Mouse (Mus musculus) kidney, embryonic 16.5 days (tissue): ENCODE data around the gene Kctd12b. TPM values are rescaled to one million over a fixed set of nuclear protein-coding genes. Genes with fewer than 3 reads are reported as not detected.
"Not testable (repeated sequence)": the region's sequence is repeated elsewhere in the genome, so short reads cannot be mapped to it uniquely, and the experiment has no call there.

Experiments
- ATAC-seq: fragments of 200-750 bp; cut with Nextera tagmentation; 2 replicates; pipeline ENCODE4 v1.8.0; 2017; ENCODE audit warnings: moderate TSS enrichment; ENCODE audit not compliant: low FRiP score, low TSS enrichment
- H3K27ac ChIP-seq: fragments of 300-500 bp; sonication (generic); 2 replicates; pipeline ENCODE4 v1.5.1; 2014; ENCODE audit warnings: low read length
- H3K27me3 ChIP-seq: fragments of 300-500 bp; sonication (generic); 2 replicates; pipeline ENCODE4 v1.6.1; 2014; ENCODE audit warnings: low read length, control low read depth, mixed read lengths; ENCODE audit not compliant: insufficient read depth
- H3K36me3 ChIP-seq: fragments of 300-500 bp; sonication (generic); 2 replicates; pipeline ENCODE4 v1.6.1; 2014; ENCODE audit warnings: low read length, control low read depth, mixed read lengths; ENCODE audit not compliant: insufficient read depth
- H3K4me1 ChIP-seq: fragments of 300-500 bp; sonication (generic); 2 replicates; pipeline ENCODE4 v1.6.1; 2014; ENCODE audit warnings: low read length, control low read depth, mixed read lengths; ENCODE audit not compliant: insufficient read depth
- H3K4me2 ChIP-seq: fragments of 300-500 bp; sonication (generic); replicated peaks from 2 replicates; pipeline ENCODE4 v1.6.1; 2014; ENCODE audit warnings: low read depth, low read length
- H3K4me3 ChIP-seq: fragments of 300-500 bp; sonication (generic); 2 replicates; pipeline ENCODE4 v1.5.1; 2014; ENCODE audit warnings: mild to moderate bottlenecking, low read length
- H3K9ac ChIP-seq: fragments of 300-500 bp; sonication (generic); replicated peaks from 2 replicates; pipeline ENCODE4 v1.6.1; 2014; ENCODE audit warnings: low read length
- H3K9me3 ChIP-seq: fragments of 300-500 bp; sonication (generic); 2 replicates; pipeline ENCODE4 v1.6.1; 2016; ENCODE audit warnings: low read length, control low read depth
- whole genome bisulfite sequencing: fragments of 180-500 bp; shearing (Covaris S2); extraction: QIAGEN DNeasy Blood & Tissue Kit; methylation state at CpG from one replicate; pipeline ENCODE4 v1.1.7; 2014; 5-methylcytosine and 5-hydroxymethylcytosine counted together
- polyA plus RNA-seq: library from polyadenylated mRNA; unstranded; fragments of >200 nt; fragmentation: Nextera tagmentation; extraction: Ambion mirVana; gene quantifications from 2 replicates; pipeline ENCODE4 v1.2.1, GENCODE M21; 2015

Gene Kctd12b
- polyA plus RNA-seq, 1 experiment from 2014 or later: 11.0 TPM

DNA sequence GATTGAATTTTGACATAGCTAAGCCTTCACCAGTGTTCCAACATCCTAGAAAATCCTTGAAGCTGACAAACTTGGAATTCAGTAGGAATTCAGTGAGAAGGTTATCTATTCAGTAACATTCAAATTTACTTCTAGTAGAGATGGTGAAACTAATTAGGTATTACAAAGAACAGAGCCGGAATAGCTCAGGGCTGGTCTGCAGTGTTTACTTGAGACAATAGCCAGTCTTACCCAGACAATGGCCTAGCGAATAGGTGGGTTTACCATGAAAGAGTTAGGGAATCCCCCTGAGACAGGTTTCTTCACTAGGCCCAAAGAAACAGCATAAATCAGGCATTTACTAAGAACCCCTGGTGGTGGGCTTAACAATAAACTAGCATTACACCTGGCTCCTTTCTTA, 28.0 kb downstream of the Kctd12b start:
- not testable (repeated sequence) for H3K27ac ChIP-seq, H3K4me2 ChIP-seq, H3K4me1 ChIP-seq, H3K36me3 ChIP-seq, ATAC-seq, H3K9ac ChIP-seq, H3K9me3 ChIP-seq, H3K27me3 ChIP-seq, H3K4me3 ChIP-seq
- WGBS: 63% methylated on average over 2 of the region's 2 CpGs

DNA sequence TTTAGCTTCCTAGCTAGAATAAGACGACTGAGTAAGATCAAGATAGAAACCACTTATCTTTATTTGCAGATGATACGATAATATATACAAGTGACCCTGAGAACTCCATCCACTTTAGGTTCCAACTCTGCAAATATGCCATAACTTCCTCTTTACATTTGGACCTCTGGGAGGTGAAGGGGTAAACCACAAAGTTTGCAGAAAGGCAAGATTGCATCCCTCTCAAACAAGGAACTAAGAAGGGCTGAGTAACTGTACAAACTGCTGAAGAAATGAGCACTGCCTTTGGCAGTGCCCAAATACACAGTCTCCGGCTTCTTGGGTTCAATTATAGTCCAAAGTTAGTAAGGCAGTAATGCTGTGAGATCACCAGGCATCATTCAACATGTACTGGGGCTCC, 31.3 kb downstream of the Kctd12b start:
- Histone ChIP-seq H3K4me1 (no peaks in the 10 kb centered on the region), H3K27ac (no peak overlapping the region), H3K4me2 (no peak overlapping the region), H3K9me3 (no peaks in the 10 kb centered on the region), H3K9ac (no peak overlapping the region), H3K36me3 (no peaks in the 10 kb centered on the region), H3K27me3 (no peaks in the 10 kb centered on the region), H3K4me3 (no peak overlapping the region)
- 78% methylated on average over 3 of the region's 3 CpGs for WGBS
- ATAC-seq: no peak

DNA sequence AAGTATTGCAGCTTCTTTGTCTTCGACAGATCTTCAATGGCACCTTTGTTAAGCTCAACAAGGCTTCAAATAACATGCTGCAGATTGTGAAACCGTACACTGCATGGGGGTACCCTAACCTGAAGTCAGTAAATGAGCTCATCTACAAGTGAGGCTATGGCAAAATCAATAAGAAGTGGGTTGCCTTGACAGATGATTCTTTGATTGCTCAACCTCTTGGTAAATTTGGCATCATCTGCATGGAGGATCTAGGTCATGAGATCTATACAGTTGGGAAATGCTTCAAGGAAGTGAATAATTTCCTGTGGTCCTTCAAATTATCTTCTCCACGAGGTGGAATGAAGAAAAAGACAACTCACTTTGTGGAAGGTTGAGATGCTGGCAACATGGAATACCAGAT, 39.2 kb downstream of the Kctd12b start:
- H3K4me1 ChIP-seq: no peaks in the 10 kb centered on the region
- H3K9ac ChIP-seq: no peak overlapping the region
- H3K36me3 ChIP-seq: no peaks in the 10 kb centered on the region
- WGBS: 67% methylated on average over 3 of the region's 3 CpGs
- no peak overlapping the region for H3K4me2 ChIP-seq
- no peak for ATAC-seq
- no peaks in the 10 kb centered on the region for H3K9me3 ChIP-seq
- no peak overlapping the region for H3K27ac ChIP-seq
- H3K4me3 ChIP-seq: no peak overlapping the region
- no peaks in the 10 kb centered on the region for H3K27me3 ChIP-seq

DNA sequence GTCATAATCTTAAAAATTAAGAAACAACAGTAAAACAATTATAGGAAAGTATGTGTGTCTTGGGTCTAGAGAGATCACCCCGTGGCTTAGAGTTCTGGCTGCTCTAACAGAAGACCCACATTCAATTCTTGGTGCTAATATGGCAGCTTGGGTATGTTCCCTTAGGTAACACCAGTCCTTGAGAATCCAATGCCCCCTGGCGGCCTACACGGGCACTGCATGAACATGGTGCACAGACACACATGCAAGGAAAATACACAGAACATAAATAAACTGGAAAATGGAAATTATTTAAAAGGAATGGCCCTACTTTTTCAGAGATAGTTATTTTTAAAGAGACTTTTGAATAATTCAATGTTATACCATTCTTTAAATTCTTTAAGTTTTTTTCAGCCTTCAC, 55.6 kb downstream of the Kctd12b start:
- Histone ChIP-seq H3K36me3 (no peaks in the 10 kb centered on the region), H3K4me1 (no peaks in the 10 kb centered on the region), H3K9ac (no peak overlapping the region), H3K27ac (no peak overlapping the region), H3K9me3 (no peaks in the 10 kb centered on the region), H3K27me3 (no peaks in the 10 kb centered on the region), H3K4me2 (no peak overlapping the region), H3K4me3 (no peak overlapping the region)
- no peak for ATAC-seq
- 74% methylated on average over 3 of the region's 3 CpGs for WGBS

DNA sequence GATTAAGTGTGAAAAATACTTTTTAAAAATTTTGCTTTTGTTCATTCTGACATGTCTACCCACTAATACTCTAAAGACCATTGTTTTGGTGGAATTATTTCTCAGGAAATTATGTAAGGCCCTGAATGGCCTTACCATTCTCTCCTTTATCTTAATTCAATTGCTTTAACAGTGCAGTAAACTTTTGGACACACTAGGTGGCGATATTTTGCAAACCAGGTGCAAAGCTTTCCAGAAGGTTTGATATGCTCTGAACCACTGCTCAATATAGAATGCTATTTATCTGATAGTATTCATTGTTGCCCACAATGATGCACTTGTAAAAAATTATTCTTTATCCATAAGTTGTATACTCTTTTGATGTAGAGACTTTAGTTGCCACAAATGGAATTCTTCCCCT, 59.9 kb downstream of the Kctd12b start:
- H3K9me3 ChIP-seq: no peaks in the 10 kb centered on the region
- H3K9ac ChIP-seq: no peak overlapping the region
- no peaks in the 10 kb centered on the region for H3K36me3 ChIP-seq
- H3K4me2 ChIP-seq: no peak overlapping the region
- no peak overlapping the region for H3K27ac ChIP-seq
- H3K4me1 ChIP-seq: no peaks in the 10 kb centered on the region
- no peaks in the 10 kb centered on the region for H3K27me3 ChIP-seq
- H3K4me3 ChIP-seq: no peak overlapping the region
- no peak for ATAC-seq
- 5% methylated on average over 1 of the region's 1 CpGs for WGBS

Other genes starting within 250 kb of the Kctd12b start
- gene Ubqln2, start 198.2 kb downstream of the Kctd12b start, polyA plus RNA-seq: 14.4 and 19.6 TPM in 2 replicates
- gene Cypt3, start 137.8 kb downstream of the Kctd12b start, polyA plus RNA-seq: not detected in 2 replicates
- gene Nbdy, start 27.2 kb upstream of the Kctd12b start, polyA plus RNA-seq: 98.9 and 99.4 TPM in 2 replicates
- 13.6 and 16.0 TPM in 2 replicates for gene Spin2c, start 135.8 kb upstream of the Kctd12b start, polyA plus RNA-seq